Mouse (Mus musculus) embryonic fibroblast, embryonic 13.5 days (primary cell): Measurements from ENCODE around the gene Vars2.

Source experiments
- CTCF ChIP-seq: IDR thresholded peaks from 2 replicates; pipeline ENCODE4 v1.5.1; 2011; ENCODE audit warnings: mild to moderate bottlenecking, control low read depth, low read length, moderate library complexity, borderline replicate concordance; ENCODE audit not compliant: insufficient read depth
- POLR2A ChIP-seq: IDR thresholded peaks from 2 replicates; pipeline ENCODE4 v1.6.1; 2011; ENCODE audit warnings: low read depth, mild to moderate bottlenecking, control low read depth, low read length, moderate library complexity

DNA sequence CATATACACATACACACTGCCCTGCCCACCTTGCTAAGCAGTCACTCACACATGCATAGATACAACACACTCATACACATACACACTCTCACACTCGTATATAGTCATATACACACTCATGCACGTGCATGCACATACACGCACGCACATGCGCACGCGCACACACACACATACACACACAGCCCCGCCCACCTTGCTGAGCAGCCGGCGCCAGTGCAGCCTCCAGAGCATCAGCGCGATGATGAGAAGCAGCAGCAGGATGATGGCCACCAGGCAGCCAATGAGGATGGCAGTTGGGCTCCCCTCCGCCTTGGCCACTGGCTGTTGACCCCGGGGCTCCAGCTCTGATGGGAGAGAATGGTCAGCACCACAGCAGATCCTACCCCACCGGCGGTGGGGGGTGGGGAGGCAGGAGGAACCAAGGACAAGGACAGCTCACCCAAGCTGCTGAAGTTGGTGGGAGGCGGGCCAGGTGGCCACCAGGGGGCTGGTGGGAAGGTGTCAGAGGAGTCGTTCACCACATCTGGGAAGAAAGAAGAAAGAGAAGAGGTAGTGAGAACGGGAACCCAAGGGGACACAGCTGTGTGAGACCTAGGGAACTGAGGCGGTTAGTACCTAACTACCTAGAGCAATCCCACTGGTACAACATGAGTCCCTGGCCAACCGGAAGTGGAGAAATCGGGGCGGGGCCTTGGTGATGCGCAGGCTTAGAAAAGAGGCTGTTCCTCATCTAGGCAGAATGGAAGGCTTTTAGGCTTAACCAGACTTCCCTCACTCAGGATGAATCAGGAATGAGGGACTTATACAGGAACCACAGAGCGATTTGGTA lies 21.2 kb upstream of the Vars2 start:
- TF ChIP-seq CTCF (no peak), POLR2A (no peak)
